Mouse (Mus musculus) limb, embryonic 14.5 days (tissue): Measurements from ENCODE around the gene Ifne. TPM values are rescaled to one million over a fixed set of nuclear protein-coding genes. Genes with fewer than 3 reads are reported as not detected.

Experiments
- ATAC-seq: fragments of 200-750 bp; cut with Nextera tagmentation; 2 replicates; pipeline ENCODE4 v1.8.0; 2017; ENCODE audit warnings: low read depth, moderate number of reproducible peaks, moderate TSS enrichment; ENCODE audit not compliant: low FRiP score
- DNase-seq: peaks from one replicate; pipeline ENCODE4 v3.0.0-alpha.2; 2015; ENCODE audit warnings: low spot score
- H3K27ac ChIP-seq: fragments of 300-500 bp; sonication (generic); replicated peaks from 2 replicates; pipeline ENCODE4 v1.5.1; 2014; ENCODE audit warnings: low read depth, mild to moderate bottlenecking, low read length, moderate library complexity, mixed read lengths
- H3K27me3 ChIP-seq: fragments of 300-500 bp; sonication (generic); 2 replicates; pipeline ENCODE4 v1.6.1; 2014; ENCODE audit warnings: low read length, mixed read lengths; ENCODE audit not compliant: control insufficient read depth, insufficient read depth
- H3K36me3 ChIP-seq: fragments of 300-500 bp; sonication (generic); 2 replicates; pipeline ENCODE4 v1.6.1; 2014; ENCODE audit warnings: mild to moderate bottlenecking, low read length, moderate library complexity, mixed read lengths; ENCODE audit not compliant: control insufficient read depth, insufficient read depth
- H3K4me1 ChIP-seq: fragments of 300-500 bp; sonication (generic); 2 replicates; pipeline ENCODE4 v1.6.1; 2014; ENCODE audit warnings: antibody characterized with exemption, low read length, mixed read lengths; ENCODE audit not compliant: control insufficient read depth, insufficient read depth
- H3K4me2 ChIP-seq: fragments of 300-500 bp; sonication (generic); replicated peaks from 2 replicates; pipeline ENCODE4 v1.6.1; 2014; ENCODE audit warnings: low read depth, mild to moderate bottlenecking, low read length, moderate library complexity; ENCODE audit not compliant: severe bottlenecking
- H3K4me3 ChIP-seq: fragments of 300-500 bp; sonication (generic); replicated peaks from 2 replicates; pipeline ENCODE4 v1.5.1; 2014; ENCODE audit warnings: low read length
- H3K9ac ChIP-seq: fragments of 300-500 bp; sonication (generic); 2 replicates; pipeline ENCODE4 v1.6.1; 2014; ENCODE audit warnings: mild to moderate bottlenecking, low read depth, low read length, moderate library complexity; ENCODE audit not compliant: severe bottlenecking
- H3K9me3 ChIP-seq: fragments of 300-500 bp; sonication (generic); 2 replicates; pipeline ENCODE4 v1.6.1; 2016; ENCODE audit warnings: low read length; ENCODE audit not compliant: control insufficient read depth
- POLR2A ChIP-seq: fragments of 200-500 bp; IDR thresholded peaks from 2 replicates; pipeline ENCODE4 v1.8.0; 2012; ENCODE audit warnings: inconsistent platforms, mild to moderate bottlenecking, moderate library complexity, borderline replicate concordance; ENCODE audit not compliant: insufficient read depth, insufficient read length; ENCODE audit errors: extremely low read depth
- WGBS: fragments of 180-500 bp; shearing (Covaris S2); extraction: QIAGEN DNeasy Blood & Tissue Kit; methylation state at CpG from one replicate; pipeline ENCODE4 v1.1.7; 2014; 5-methylcytosine and 5-hydroxymethylcytosine counted together
- polyA plus RNA-seq, 2 experiments: library from polyadenylated mRNA; depleted of rRNA in 1 of 2; stranded (reverse) in 1 of 2; unstranded in 1 of 2; fragments of >200 nt; fragmentation: Nextera tagmentation in 1 of 2; extraction: Ambion mirVana in 1 of 2; gene quantifications; 2 replicates each; pipeline versions ENCODE4 v1.2.1 to v1.2.3; 2012 to 2014

Gene Ifne
- polyA plus RNA-seq, 2 experiments: not detected

DNA sequence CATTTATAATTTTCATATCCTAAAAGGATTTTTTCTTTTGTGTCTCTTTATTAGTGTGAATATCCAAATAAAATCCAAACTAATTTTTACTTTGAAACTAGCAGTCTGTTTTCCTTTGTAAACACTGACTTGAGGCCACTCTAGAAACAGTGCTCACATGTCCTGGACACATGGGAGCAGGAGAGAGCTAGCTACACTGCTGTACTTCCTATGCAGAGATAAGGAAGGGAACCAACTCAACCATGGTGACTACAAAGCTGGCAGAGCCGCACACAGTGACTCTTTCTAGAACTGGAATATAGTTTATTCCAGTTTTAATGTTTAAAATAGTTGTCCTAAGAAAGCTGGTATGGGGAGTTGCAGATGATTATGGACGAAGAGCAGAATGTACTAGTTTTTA is 32.9 kb upstream of the Ifne start:
- H3K4me2 ChIP-seq: no peak overlapping the region
- no peaks in the 10 kb centered on the region for H3K4me1 ChIP-seq
- H3K4me3 ChIP-seq: no peak overlapping the region
- TF ChIP-seq POLR2A: no peak
- H3K9ac ChIP-seq: no peak overlapping the region
- 90% methylated on average over 2 of the region's 2 CpGs for WGBS
- H3K36me3 ChIP-seq: no peaks in the 10 kb centered on the region
- H3K27me3 ChIP-seq: no peaks in the 10 kb centered on the region
- no peaks in the 10 kb centered on the region for H3K9me3 ChIP-seq
- ATAC-seq (no peak), DNase-seq (no peak)
- no peak overlapping the region for H3K27ac ChIP-seq

DNA sequence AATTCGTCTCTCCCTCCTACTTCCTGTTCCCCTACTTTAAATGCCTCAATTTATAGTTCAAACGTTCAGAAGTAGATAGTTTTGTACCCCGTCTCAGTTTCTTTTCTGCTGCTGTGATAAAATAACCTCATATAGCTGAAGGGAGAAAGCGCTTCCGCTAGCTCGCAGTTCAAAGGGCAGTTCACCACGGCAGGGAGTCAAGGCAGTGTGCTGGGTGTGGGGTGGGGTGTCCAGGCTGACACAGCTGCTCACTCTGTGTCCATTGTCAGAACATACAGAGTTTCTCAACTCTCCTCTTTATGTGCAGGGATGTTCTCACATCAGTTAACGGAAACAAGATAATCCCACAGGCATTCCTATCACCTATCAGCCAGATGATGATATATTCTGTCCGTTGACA is 32.2 kb upstream of the Ifne start:
- no peaks in the 10 kb centered on the region for H3K4me1 ChIP-seq
- no peaks in the 10 kb centered on the region for H3K9me3 ChIP-seq
- DNase-seq: no peak
- no peak for ATAC-seq
- no peak overlapping the region for H3K9ac ChIP-seq
- no peak overlapping the region for H3K4me3 ChIP-seq
- H3K27ac ChIP-seq: no peak overlapping the region
- H3K27me3 ChIP-seq: no peaks in the 10 kb centered on the region
- TF ChIP-seq POLR2A: no peak
- no peak overlapping the region for H3K4me2 ChIP-seq
- WGBS: 52% methylated on average over 9 of the region's 9 CpGs
- no peaks in the 10 kb centered on the region for H3K36me3 ChIP-seq

GRCm38 (mm10) chr4:88909600-88910534 is 29.9 kb upstream of the Ifne start:
- Histone ChIP-seq H3K9me3 (no peaks in the 10 kb centered on the region), H3K27ac (no peak overlapping the region), H3K4me3 (no peak overlapping the region), H3K4me2 (no peak overlapping the region), H3K9ac (no peak overlapping the region), H3K4me1 (no peaks in the 10 kb centered on the region), H3K36me3 (no peaks in the 10 kb centered on the region), H3K27me3 (no peaks in the 10 kb centered on the region)
- 82% methylated on average over 10 of the region's 10 CpGs for WGBS
- TF ChIP-seq POLR2A: no peak
- DNase-seq (no peak), ATAC-seq (no peak)

GRCm38 (mm10) chr4:88893201-88893754 is 13.3 kb upstream of the Ifne start:
- no peak for DNase-seq
- Histone ChIP-seq H3K4me2 (no peak overlapping the region), H3K27me3 (no peaks in the 10 kb centered on the region), H3K9ac (no peak overlapping the region), H3K27ac (no peak overlapping the region), H3K36me3 (no peaks in the 10 kb centered on the region), H3K4me1 (no peaks in the 10 kb centered on the region), H3K4me3 (no peak overlapping the region), H3K9me3 (no peaks in the 10 kb centered on the region)
- no peak for TF ChIP-seq POLR2A
- ATAC-seq: no peak

GRCm38 (mm10) chr4:88888236-88888635 is 8.2 kb upstream of the Ifne start:
- Histone ChIP-seq H3K9me3 (no peaks in the 10 kb centered on the region), H3K4me2 (no peak overlapping the region), H3K9ac (no peak overlapping the region), H3K27me3 (no peaks in the 10 kb centered on the region), H3K4me1 (no peaks in the 10 kb centered on the region), H3K4me3 (no peak overlapping the region), H3K36me3 (no peaks in the 10 kb centered on the region), H3K27ac (no peak overlapping the region)
- DNase-seq (no peak), ATAC-seq (no peak)
- TF ChIP-seq POLR2A: no peak
